8 mouse cellular contexts compared by ENCODE assay signal in the genomic region with DNA sequence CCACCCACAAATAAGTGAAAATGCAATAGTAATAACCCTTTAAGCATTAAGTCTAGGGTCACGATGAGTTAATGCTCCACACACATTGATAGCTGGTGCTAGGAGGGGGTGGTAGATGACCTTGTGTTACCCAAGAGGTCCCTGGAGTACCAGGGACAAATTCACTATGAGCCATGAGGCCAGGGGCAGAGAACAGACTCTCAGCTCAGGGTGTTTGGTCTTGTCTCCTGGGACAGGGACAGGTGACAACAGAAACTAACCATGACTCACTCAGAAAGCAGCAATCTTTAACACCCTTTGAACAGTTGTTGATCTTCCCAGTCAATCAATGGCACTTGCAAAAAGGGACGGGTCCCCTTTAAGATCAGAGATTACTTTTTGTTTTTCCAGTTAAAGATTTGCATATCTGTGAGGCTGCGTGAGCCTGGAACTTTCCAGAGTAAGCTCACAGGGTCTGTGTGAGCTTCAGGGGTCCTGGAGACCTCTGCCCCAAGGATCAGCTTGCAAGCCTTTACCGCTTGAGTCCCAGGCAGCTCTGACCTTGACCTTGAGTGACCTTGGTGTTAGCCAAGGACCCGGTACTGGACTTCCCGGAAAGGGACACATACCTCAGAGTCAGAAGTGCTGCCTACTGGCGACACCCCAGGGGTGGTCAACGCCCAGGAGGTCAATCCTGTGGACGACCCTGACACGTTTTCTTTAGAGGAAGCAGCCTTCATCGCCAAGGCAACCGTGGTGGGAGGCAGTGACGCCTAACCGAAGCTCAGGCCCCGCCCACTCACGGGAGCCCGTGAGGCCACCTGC. TPM values are rescaled to one million over a fixed set of nuclear protein-coding genes. Genes with fewer than 3 reads are reported as not detected.
DNase-seq lines count a peak whose midpoint lies in the region; ATAC-seq and TF ChIP-seq lines count a peak whose summit lies in the region.

A gene (minus strand): TSS at position 758 of the 804 bp plus-strand sequence.

- TF ChIP-seq CTCF in CH12.LX (conservative IDR thresholded peaks at IDR 0.05 in 1 of 2, IDR thresholded peaks at IDR 0.05 in 1 of 2; ENCODE audit: low read depth in 2 of 2, low read length in 2 of 2), result no peak

- TF ChIP-seq RAD21 in CH12.LX (IDR thresholded peaks at IDR 0.05; ENCODE audit: low read depth, low read length), result no peak; the same call in none of the 2 replicates

- H3K4me2 ChIP-seq in CH12.LX (ENCODE audit: insufficient read depth, low read depth, poor library complexity, severe bottlenecking), result peak within 1 kb of the TSS; percentile 89
- peak within 1 kb of the TSS; percentile 80 for H3K4me2 ChIP-seq in hindbrain, embryonic 16.5 days (ENCODE audit: low read length)

- dilution Hi-C loops in CH12.LX (cut with MboI; ENCODE audit: extremely low pct_ligation_motif_present, extremely low pct_unique_long_range_greater_than_20kb, low sequenced_read_pairs), result no loop called here

- H3K9me3 ChIP-seq in CH12.LX (replicated peaks; ENCODE audit: low read length), result no peaks in the 10 kb centered on the region
- H3K9me3 ChIP-seq in hindbrain, embryonic 16.5 days (ENCODE audit: control insufficient read depth, low read length), result no peaks in the 10 kb centered on the region

- H3K27me3 ChIP-seq in CH12.LX (replicated peaks), result no peaks in the 10 kb centered on the region
- no peaks in the 10 kb centered on the region for H3K27me3 ChIP-seq in hindbrain, embryonic 16.5 days (replicated peaks; ENCODE audit: control insufficient read depth, insufficient read depth, low read length)

- ATAC-seq in hindbrain, embryonic 16.5 days, result peak; percentile 68

- no peaks in the 10 kb centered on the region for H3K36me3 ChIP-seq in CH12.LX (replicated peaks in 1 of 2; ENCODE audit: control insufficient read depth in 1 of 2, insufficient read depth in 1 of 2, low read length in 1 of 2)
- H3K36me3 ChIP-seq in hindbrain, embryonic 16.5 days (ENCODE audit: control insufficient read depth, insufficient read depth, low read length), result no peaks in the 10 kb centered on the region

- no peaks in the 10 kb centered on the region for H3K79me2 ChIP-seq in CH12.LX (replicated peaks; ENCODE audit: control insufficient read depth, extremely low read depth, insufficient read depth, poor library complexity, severe bottlenecking)

- in situ Hi-C loops in CH12.LX (cut with MboI; ENCODE audit: low pct_ligation_motif_present, low pct_unique_long_range_greater_than_20kb, low sequenced_read_pairs), result no loop called here

- peak within 1 kb of the TSS; percentile 38 to 69 (median 60) for H3K4me3 ChIP-seq in CH12.LX (replicated peaks in 1 of 3; ENCODE audit: low read depth in 2 of 3, low read length in 2 of 3, poor library complexity in 1 of 3)
- H3K4me3 ChIP-seq in hindbrain, embryonic 16.5 days (ENCODE audit: low read length), result peak within 1 kb of the TSS; percentile 45

- H3K4me1 ChIP-seq in CH12.LX (ENCODE audit: control insufficient read depth in 1 of 2, insufficient read depth in 2 of 2), result peaks cover 7 to 22% of the 10 kb centered on the region in 2 experiments
- peaks cover 11% of the 10 kb centered on the region for H3K4me1 ChIP-seq in hindbrain, embryonic 16.5 days (ENCODE audit: control insufficient read depth, insufficient read depth, low read depth, low read length)

- TF ChIP-seq POLR2A in CH12.LX (IDR thresholded peaks at IDR 0.05; ENCODE audit: low read depth, low read length), result peak; percentile 32

- 10% methylated on average over 17 of the region's 17 CpGs for WGBS in hindbrain, embryonic 16.5 days

- peak within 1 kb of the TSS; percentile 93 for H3K27ac ChIP-seq in CH12.LX (ENCODE audit: insufficient read depth, low read depth)
- H3K27ac ChIP-seq in hindbrain, embryonic 16.5 days (ENCODE audit: low read depth, low read length), result no peak within 1 kb of the TSS; the same call in 1 of the 2 replicates

- DNase-seq in CH12.LX (ENCODE audit: extremely low read depth), result peak; percentile 87
- peak; percentile 10 for DNase-seq in c-Kit-positive CD71-positive TER-119-negative erythroid progenitor cells, embryonic 14.5 days (ENCODE audit: low read depth)
- DNase-seq in frontal cortex, adult 2 months (ENCODE audit: extremely low spot score in 1 of 2, low spot score in 1 of 2), result peak; percentile 48 to 76
- peak; percentile 54 for DNase-seq in left cerebral cortex, adult 11 months (ENCODE audit: low spot score)
- DNase-seq in lung, postnatal 14 days, result peak; percentile 62
- DNase-seq in ovary, postnatal 36 days (ENCODE audit: low spot score), result peak; percentile 77
- peak; percentile 85 for DNase-seq in thymus, postnatal 25 days

- peak; percentile 76 for TF ChIP-seq EP300 in CH12.LX (IDR thresholded peaks at IDR 0.05; ENCODE audit: low read length)

- H3K9ac ChIP-seq in CH12.LX (ENCODE audit: insufficient read depth, low read depth), result peak within 1 kb of the TSS; percentile 43
- peak within 1 kb of the TSS; percentile 59 for H3K9ac ChIP-seq in hindbrain, embryonic 16.5 days (ENCODE audit: low read depth, low read length)

TF ChIP-seq in CH12.LX, 34 proteins besides CTCF, POLR2A, EP300 and RAD21:
- TF ChIP-seq NELFE (IDR thresholded peaks at IDR 0.05; ENCODE audit: low read depth, low read length) (peak; percentile 46; the same call in 1 of the 2 replicates), E2F4 (IDR thresholded peaks at IDR 0.05; ENCODE audit: insufficient replicate concordance, low read depth, low read length) (no peak), IRF4 (IDR thresholded peaks at IDR 0.05; ENCODE audit: low read depth, low read length) (peak; percentile 87), UBTF (IDR thresholded peaks at IDR 0.05; ENCODE audit: low read depth, low read length) (no peak), RCOR1 (conservative IDR thresholded peaks at IDR 0.05; ENCODE audit: low read depth, low read length) (no peak; the same call in 1 of the 2 replicates), MAFK (IDR thresholded peaks at IDR 0.05; ENCODE audit: insufficient replicate concordance, low read length) (no peak), TBP (conservative IDR thresholded peaks at IDR 0.05; ENCODE audit: low read depth, low read length) (0 out of 2 replicates have a peak, but pooled peaks have one; percentile 21), MAX (IDR thresholded peaks at IDR 0.05; ENCODE audit: low read length) (peak; percentile 73), MEF2A (IDR thresholded peaks at IDR 0.05; ENCODE audit: borderline replicate concordance, low read depth, low read length) (peak; percentile 70), JUND (conservative IDR thresholded peaks at IDR 0.05; ENCODE audit: low read depth, low read length) (no peak; the same call in 1 of the 2 replicates), PAX5 (IDR thresholded peaks at IDR 0.05; ENCODE audit: low read length) (no peak), ZC3H11A (IDR thresholded peaks at IDR 0.05; ENCODE audit: low read depth, low read length) (no peak), NRF1 (IDR thresholded peaks at IDR 0.05; ENCODE audit: low read depth, low read length) (no peak), USF1 (IDR thresholded peaks at IDR 0.05; ENCODE audit: low read depth, low read length) (no peak), CHD1 (IDR thresholded peaks at IDR 0.05; ENCODE audit: low read depth, low read length) (no peak), MXI1 (IDR thresholded peaks at IDR 0.05; ENCODE audit: low read depth, low read length) (peak; percentile 90), ZKSCAN1 (IDR thresholded peaks at IDR 0.05; ENCODE audit: borderline replicate concordance, low read depth, low read length) (no peak), USF2 (conservative IDR thresholded peaks at IDR 0.05; ENCODE audit: low read depth, low read length) (no peak), BHLHE40 (IDR thresholded peaks at IDR 0.05; ENCODE audit: low read depth, low read length) (peak; percentile 65), MYC (IDR thresholded peaks at IDR 0.05; ENCODE audit: low read depth, low read length) (peak; percentile 33; the same call in 1 of the 2 replicates), SIN3A (IDR thresholded peaks at IDR 0.05; ENCODE audit: low read length) (peak; percentile 71), CHD2 (IDR thresholded peaks at IDR 0.05; ENCODE audit: low read length) (no peak), GABPA (IDR thresholded peaks at IDR 0.05; ENCODE audit: insufficient replicate concordance, low read depth, low read length) (no peak), POLR2AphosphoS2 (IDR thresholded peaks at IDR 0.05; ENCODE audit: low read depth, low read length) (no peak), JUN (IDR thresholded peaks at IDR 0.05; ENCODE audit: insufficient read depth, low read depth, low read length) (peak; percentile 28; the same call in 1 of the 2 replicates), ETS1 (conservative IDR thresholded peaks at IDR 0.05; ENCODE audit: low read depth, low read length) (peak; percentile 82), MAZ (IDR thresholded peaks at IDR 0.05; ENCODE audit: low read depth, low read length) (peak; percentile 55), TCF12 (IDR thresholded peaks at IDR 0.05; ENCODE audit: low read depth, low read length) (peak; percentile 43; the same call in 1 of the 2 replicates), ZNF384 (IDR thresholded peaks at IDR 0.05; ENCODE audit: low read depth, low read length) (no peak), ELF1 (IDR thresholded peaks at IDR 0.05; ENCODE audit: low read depth, low read length) (peak; percentile 50), SMC3 (IDR thresholded peaks at IDR 0.05; ENCODE audit: low read depth, low read length) (no peak; the same call in 1 of the 2 replicates), KAT2A (IDR thresholded peaks at IDR 0.05; ENCODE audit: insufficient replicate concordance, low read length) (0 out of 2 replicates have a peak, but pooled peaks have one; percentile 57), ZMIZ1 (IDR thresholded peaks at IDR 0.05; ENCODE audit: low read depth, low read length) (no peak), HCFC1 (IDR thresholded peaks at IDR 0.05; ENCODE audit: low read depth, low read length) (no peak)
TF ChIP-seq in CH12.LX: peak in this region for 15.

RNA-seq across cellular contexts. Expression of the gene that starts here (rescaled TPM):
- total RNA-seq in CH12.LX (2012; rRNA removed) (0.25 and 0.72 TPM in 2 replicates), CH12.LX (2014; rRNA removed) (0.65 and 0.90 TPM in 2 replicates)
- 2.4 TPM in 2 replicates for polyA plus RNA-seq in CH12.LX (2012; ENCODE audit: insufficient read length, low read depth)
- polyA plus RNA-seq in frontal cortex, adult 2 months (2012; rRNA removed), result 1.8 and 1.9 TPM in 2 replicates
- polyA plus RNA-seq in hindbrain, embryonic 16.5 days (2015; fragmentation: Nextera tagmentation; extraction: Ambion mirVana), result 2.8 and 4.2 TPM in 2 replicates

Comparison
In these comparisons a context has a peak if more than half of its experiments do, and no peak if none do; other contexts are left out.
1. DNase-seq: peak in every context shown above with its lines; median percentile 87 in CH12.LX; 85 in thymus, postnatal 25 days; 77 in ovary, postnatal 36 days; 62 in frontal cortex, adult 2 months; 62 in lung, postnatal 14 days; 54 in left cerebral cortex, adult 11 months; 10 in c-Kit-positive CD71-positive TER-119-negative erythroid progenitor cells, embryonic 14.5 days.